Mouse (Mus musculus) embryonic fibroblast, embryonic 13.5 days (primary cell): Measurements from ENCODE around the gene Fars2. TPM values are rescaled to one million over a fixed set of nuclear protein-coding genes. Genes with fewer than 3 reads are reported as not detected.
"Not testable (repeated sequence)": the region's sequence is repeated elsewhere in the genome, so short reads cannot be mapped to it uniquely, and the experiment has no call there.

Experiments used
- H3K27ac ChIP-seq: 2 replicates; pipeline ENCODE4 v1.5.1; 2012; ENCODE audit warnings: low read length, control low read depth, inconsistent platforms; ENCODE audit not compliant: insufficient read depth
- H3K4me1 ChIP-seq: 2 replicates; pipeline ENCODE4 v1.6.1; 2011; ENCODE audit warnings: low read length; ENCODE audit not compliant: control insufficient read depth, insufficient read depth
- H3K4me3 ChIP-seq: 2 replicates; pipeline ENCODE4 v1.5.1; 2011; ENCODE audit warnings: mild to moderate bottlenecking, control low read depth, low read length; ENCODE audit not compliant: insufficient read depth
- CTCF ChIP-seq: IDR thresholded peaks from 2 replicates; pipeline ENCODE4 v1.5.1; 2011; ENCODE audit warnings: mild to moderate bottlenecking, control low read depth, low read length, moderate library complexity, borderline replicate concordance; ENCODE audit not compliant: insufficient read depth
- POLR2A ChIP-seq: IDR thresholded peaks from 2 replicates; pipeline ENCODE4 v1.6.1; 2011; ENCODE audit warnings: low read depth, mild to moderate bottlenecking, control low read depth, low read length, moderate library complexity
- polyA plus RNA-seq: library from polyadenylated mRNA; stranded (reverse); fragments of >200 nt; gene quantifications from 2 replicates; pipeline ENCODE4 v1.2.4, GENCODE M21; 2011; ENCODE audit warnings: low read depth; ENCODE audit not compliant: missing spikeins, insufficient read length

The Fars2 gene
- polyA plus RNA-seq, 1 experiment, result 16.0 TPM

DNA sequence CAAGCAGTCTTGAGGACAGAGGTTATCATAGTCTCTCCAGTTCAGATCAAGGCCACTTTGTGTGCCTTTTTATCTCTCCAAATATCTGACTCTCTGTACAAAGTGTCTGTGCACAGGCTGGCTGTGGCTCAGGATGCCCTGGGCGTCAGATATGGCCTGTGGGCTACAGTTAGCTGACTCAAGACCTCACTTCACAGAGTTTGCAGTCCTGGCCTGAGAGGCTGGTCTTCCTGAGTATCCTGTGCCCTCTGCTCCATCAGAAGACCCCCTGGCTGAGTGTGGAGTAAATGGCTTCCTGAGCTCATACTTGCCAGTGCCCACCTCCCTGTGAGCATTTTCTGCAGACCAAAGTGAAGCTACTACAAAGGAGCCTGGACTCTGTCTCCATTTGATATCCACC, 296.1 kb downstream of the Fars2 start:
- no peak overlapping the region for H3K4me3 ChIP-seq
- no peaks in the 10 kb centered on the region for H3K4me1 ChIP-seq
- TF ChIP-seq POLR2A (no peak), CTCF (no peak)
- no peak overlapping the region for H3K27ac ChIP-seq

DNA sequence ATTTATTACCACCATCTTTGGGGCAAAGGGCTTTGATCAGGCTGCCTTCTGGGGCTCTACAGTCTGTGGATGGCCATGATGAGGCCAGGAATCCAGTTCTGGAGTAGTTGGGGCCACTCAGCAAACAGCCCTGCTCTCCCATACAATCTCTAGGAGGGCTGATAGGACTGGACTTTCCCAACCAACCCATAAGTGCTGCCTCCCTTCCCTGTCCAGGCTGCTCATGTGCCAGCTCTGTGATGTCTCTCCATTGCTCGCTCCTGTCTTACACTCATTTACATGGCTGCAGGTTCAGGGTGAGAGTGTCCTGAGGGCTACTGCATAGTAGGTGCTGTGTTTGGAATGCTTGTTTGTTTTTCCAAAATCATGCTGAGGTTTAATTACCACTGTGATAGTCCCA, 298.0 kb downstream of the Fars2 start:
- no peak overlapping the region for H3K27ac ChIP-seq
- H3K4me1 ChIP-seq, result peaks cover 5% of the 10 kb centered on the region
- no peak for TF ChIP-seq POLR2A
- no peak for TF ChIP-seq CTCF
- no peak overlapping the region for H3K4me3 ChIP-seq

DNA sequence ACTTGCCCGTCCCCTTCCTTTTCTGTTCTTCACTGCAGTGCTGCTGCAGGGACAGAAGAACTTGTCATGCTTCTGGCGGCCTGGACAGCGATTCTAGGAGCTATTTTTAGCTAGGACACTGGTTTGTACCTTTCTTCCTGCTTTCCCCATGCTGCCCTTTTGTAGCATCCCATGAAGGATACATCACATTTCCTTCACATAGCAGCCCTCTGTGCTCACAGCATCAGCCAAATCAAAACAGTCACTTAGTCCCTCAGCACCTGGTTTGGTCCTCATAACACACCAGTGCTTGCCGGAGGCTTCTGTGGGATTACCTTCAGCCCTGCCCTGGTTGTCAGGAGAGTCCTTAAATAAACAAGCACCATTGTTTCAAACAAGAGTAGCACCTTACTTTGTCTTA, 299.3 kb downstream of the Fars2 start:
- TF ChIP-seq CTCF (no peak), POLR2A (no peak)
- no peak overlapping the region for H3K4me3 ChIP-seq
- peaks cover 5% of the 10 kb centered on the region for H3K4me1 ChIP-seq
- H3K27ac ChIP-seq, result no peak overlapping the region

DNA sequence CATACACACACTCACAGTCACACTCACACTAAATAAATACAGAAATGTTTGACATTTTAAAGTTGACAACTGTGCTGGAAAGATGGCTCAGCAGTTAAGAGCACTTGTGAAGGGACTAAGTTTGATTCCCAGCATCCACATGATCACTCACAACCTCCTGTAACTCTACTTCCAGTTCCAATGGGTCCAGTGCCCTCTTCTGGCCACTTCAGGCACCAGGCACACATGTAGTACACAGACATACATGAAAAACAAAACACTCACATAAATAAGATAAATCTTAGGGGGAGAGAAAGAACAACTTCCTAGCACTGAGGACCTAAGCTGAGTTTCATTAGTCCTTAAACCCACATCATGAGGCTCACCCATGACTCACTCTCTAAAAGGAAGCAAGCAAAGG, 302.1 kb downstream of the Fars2 start:
- Histone ChIP-seq H3K4me1 (peaks cover 5% of the 10 kb centered on the region), H3K27ac (no peak overlapping the region), H3K4me3 (no peak overlapping the region)
- TF ChIP-seq CTCF (no peak), POLR2A (no peak)

DNA sequence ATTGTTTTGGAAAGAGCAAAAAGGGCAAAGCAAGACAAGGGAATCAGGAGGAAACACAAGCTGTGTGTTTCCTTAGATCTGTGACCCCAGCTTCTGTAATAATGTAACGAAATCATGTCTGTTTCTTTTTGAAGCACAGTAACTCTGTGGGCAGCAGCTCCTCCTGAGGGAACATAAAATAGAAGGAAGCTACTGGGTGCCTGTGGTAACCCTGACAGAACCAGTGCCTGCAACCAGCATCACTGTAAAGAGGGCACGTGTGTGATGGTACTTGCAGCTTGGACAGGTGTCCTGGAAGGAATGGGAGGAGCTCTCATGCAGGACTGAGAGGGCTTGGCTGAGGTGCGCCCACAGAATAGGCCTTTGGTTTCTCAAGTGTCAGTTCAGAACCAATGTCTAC, 305.2 kb downstream of the Fars2 start:
- Histone ChIP-seq H3K4me3 (no peak overlapping the region), H3K4me1 (peaks cover 5% of the 10 kb centered on the region), H3K27ac (no peak overlapping the region)
- TF ChIP-seq CTCF (no peak), POLR2A (no peak)

DNA sequence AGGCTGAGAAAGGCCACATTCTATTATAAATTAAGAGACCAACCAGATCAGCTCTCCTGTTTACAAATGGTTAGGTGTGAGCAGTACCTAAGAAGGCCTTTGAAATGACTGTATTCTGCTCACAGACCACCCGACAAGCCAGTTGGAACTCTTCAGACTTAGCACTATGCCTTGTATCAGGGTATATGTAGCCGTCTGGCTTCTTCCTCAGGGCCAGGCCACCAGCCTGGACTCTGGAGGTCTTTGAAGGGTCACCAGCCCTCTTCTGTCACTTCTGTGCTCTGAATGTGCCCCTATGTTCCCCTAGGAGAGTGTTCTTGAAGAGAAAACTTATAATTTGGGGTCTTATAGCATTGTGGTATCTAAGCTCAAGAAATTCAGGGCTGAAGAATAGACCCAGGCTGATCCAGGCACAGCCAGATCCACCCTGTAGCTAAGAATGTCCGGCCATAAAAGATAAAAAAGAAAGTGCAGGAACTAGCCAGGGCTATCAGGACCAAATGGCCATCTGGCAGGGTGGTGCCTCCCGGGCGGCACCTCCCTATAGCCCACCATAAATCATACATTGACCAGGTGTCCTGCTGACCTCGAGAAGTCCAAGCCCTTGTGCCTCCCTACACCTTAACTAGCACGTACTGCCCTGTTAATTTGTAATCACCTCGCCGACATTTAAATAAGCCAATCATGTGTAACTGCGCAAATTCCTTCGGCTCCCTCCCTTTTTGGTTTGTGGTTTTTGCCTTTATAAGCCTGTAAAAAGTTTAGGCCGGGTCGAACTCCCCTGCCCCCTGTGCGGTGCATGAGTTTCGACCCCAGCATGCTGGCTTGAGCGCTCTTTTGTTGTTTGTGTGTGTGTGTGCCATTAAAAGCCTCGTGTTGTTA, 308.9 kb downstream of the Fars2 start:
- not testable (repeated sequence) for H3K27ac ChIP-seq, H3K4me3 ChIP-seq, H3K4me1 ChIP-seq

DNA sequence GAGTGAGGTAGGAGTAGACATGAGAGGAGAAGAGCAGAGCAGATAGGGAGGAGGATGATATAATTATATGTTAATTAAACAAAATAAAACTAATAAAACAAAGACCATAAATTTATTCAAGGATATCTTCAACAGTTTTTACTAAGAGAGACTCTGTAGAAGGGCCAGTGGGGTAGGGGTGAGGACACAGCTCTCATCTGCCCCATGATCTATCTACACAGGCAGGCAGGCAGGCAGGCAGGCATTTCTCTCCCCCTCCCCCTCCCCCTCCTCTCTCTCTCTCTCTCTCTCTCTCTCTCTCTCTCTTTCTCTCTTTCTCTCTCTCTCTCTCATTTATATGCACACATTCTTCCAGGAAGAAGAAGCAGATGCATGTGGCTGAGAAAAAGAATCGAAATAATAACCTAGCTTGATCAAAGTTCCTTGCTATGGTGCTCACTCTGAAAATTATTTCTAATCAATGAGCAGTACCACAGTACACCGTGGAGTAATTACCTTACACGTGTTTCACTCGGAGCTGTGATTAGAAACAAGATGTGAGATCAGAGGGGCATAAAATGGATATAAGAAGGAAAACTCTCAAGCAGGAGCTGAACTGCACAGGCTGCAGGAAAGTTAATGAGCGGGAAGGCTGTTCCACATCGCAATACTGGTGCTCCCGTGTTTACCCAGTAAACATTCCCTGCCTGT, 312.4 kb downstream of the Fars2 start:
- Histone ChIP-seq H3K27ac (no peak overlapping the region), H3K4me1 (no peaks in the 10 kb centered on the region), H3K4me3 (no peak overlapping the region)
- TF ChIP-seq POLR2A, result no peak

DNA sequence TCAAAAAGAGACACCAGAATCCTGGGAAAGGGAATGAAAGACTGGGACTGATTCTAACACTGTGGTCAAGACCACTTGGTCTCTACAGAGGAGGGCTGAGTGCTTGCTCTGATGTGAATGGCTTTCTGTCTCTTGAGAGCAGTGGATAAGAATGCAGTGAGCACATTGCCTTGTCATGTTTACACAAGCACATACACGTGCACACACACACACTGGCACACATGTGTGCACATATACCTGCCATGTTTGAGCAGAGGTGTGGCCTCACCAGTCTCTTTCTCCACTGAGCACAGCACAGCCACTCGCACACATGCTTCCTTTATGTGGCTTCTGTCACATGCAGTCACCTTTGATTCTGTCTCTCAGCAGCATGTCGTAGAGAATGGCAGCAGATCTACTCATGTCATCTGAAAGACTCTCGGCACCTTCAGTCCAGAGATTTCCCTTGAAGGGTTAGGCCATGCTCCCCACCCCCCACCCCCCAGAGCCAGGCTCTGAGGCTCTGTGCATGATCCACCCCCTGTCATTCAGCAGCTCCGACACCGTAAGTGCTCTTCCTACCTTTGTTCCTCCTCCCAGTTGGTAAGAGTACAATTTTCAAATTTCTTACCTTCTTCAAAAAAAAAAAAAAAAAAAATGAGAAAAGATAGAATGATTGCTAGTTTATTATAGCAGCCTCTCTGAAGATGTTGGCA, 313.4 kb downstream of the Fars2 start:
- Histone ChIP-seq H3K4me1 (no peaks in the 10 kb centered on the region), H3K27ac (no peak overlapping the region), H3K4me3 (no peak overlapping the region)
- TF ChIP-seq CTCF (no peak), POLR2A (no peak)

DNA sequence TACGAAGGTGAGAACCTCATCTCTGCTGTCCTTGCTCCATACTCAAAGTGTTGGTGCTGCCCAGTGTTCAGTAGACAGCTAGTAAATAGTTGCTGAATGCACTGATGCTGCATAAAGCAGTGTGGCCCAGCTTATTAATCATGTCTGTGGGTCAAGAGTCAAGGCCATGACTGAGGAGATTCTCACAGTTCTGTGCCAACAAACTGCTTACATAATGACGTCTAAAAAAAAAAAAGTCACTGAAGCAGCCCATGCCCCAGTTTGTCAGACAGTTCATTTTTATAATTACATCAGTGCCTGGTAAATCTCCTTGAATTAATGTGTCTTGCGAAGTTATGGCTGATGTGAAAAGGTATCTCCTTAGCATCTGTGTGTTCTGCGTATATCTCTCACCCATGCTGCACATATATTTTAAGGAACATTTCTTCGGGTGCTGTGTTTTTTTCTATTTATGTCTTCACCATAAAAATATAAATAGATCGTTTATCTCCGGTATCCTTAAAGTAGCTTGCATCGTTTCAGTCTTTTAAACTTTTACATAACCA, 314.8 kb downstream of the Fars2 start:
- Histone ChIP-seq H3K4me1 (no peaks in the 10 kb centered on the region), H3K27ac (no peak overlapping the region), H3K4me3 (no peak overlapping the region)
- TF ChIP-seq CTCF (no peak), POLR2A (no peak)

DNA sequence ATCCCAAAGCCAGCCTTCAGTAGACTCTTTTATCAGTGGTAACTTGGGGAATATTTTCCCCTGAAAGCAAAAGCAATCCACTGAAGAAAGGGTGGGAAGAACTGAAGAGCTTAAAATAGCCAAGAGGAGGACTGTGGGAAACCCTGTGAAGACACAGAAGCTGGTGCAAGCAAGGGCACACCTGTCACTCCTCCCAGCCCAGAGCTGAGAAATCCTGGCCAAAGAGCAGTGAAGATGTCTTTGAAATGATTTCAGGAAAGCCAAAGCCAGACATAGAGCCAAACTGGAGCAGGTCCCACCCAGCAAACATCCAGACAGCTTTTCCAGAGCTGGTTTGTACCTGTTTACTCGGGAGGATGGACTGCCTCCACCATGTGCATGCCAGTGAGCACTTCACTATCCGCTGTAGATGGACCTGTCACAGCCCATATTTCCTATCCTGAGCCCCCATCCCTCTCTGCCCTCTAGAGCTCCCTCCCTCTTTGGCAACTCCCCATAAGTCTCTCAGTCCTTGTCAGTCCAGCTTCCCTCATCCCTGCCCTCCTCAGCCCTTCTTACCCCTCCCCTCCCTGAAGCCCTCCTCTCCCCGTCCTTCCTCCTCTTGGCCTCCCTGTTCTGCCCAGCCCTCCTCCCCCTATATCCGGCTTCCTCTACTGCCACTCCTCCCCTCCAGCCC, 327.7 kb downstream of the Fars2 start:
- H3K27ac ChIP-seq, result no peak overlapping the region
- TF ChIP-seq POLR2A (no peak), CTCF (no peak)
- H3K4me1 ChIP-seq, result no peaks in the 10 kb centered on the region
- no peak overlapping the region for H3K4me3 ChIP-seq
